Mouse (Mus musculus) brain, embryonic 14.5 days (tissue): ENCODE data around the gene Tnfrsf1a.

Source experiments
- CTCF ChIP-seq: fragments of 200-500 bp; IDR thresholded peaks from 2 replicates; pipeline ENCODE4 v1.5.1; 2012; ENCODE audit warnings: inconsistent platforms, mild to moderate bottlenecking, moderate library complexity, borderline replicate concordance; ENCODE audit not compliant: insufficient read depth, insufficient read length; ENCODE audit errors: extremely low read depth
- POLR2A ChIP-seq: fragments of 200-500 bp; IDR thresholded peaks from 2 replicates; pipeline ENCODE4 v1.6.1; 2012; ENCODE audit warnings: mild to moderate bottlenecking, inconsistent platforms, borderline replicate concordance; ENCODE audit not compliant: poor library complexity, insufficient read depth, insufficient read length, severe bottlenecking; ENCODE audit errors: extremely low read depth

DNA sequence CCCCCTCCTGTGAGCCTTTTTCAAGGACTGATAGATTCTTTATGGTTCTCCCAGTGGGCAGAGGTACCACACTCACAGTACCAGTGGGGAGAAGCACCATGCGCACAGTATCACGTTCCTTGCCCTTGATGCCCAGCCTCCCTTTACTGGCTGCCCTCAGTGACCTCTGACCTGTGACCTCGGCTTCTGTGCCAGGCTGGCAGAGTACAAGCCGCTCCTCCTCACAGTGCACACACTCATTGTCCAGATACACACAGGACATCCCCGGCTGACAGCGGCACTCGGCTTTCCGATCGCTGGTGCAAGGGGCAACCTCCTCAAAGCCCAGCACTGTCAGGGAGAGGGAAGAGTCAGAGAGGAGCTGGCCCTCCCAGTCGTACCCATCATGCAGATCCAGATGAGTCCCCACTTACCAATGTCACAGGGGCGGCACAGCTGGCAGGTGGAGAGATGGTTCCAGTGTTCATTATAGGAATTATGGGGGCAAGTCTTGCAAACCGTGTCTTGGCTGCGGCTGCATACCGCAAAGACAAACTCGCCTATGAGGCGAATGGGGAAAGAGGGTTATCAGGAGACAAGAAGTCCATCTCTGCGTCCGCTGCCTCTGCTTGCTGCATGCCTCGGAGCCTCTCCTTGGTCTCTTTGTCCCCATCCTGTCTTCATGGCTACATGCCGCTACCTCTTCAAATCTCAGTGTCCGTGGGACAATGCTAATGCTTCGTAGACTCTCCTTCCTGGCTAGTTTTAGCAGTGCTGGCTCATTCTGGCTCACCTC is 36.4 kb upstream of the Tnfrsf1a start:
- TF ChIP-seq CTCF: no peak
- TF ChIP-seq POLR2A: no peak
